Mouse (Mus musculus): Measurements from ENCODE around the gene Znrd1as. TPM values are rescaled to one million over a fixed set of nuclear protein-coding genes. Genes with fewer than 3 reads are reported as not detected.

Gene Znrd1as
- 4.1 and 4.6 TPM in 2 replicates for polyA plus RNA-seq (2012; rRNA removed)

GRCm38 (mm10) chr17:36957999-36958743 lies at the start of gene Znrd1as, which contains the start of gene Znrd1:
Gene Znrd1as (plus strand): TSS chr17:36958592.
Gene Znrd1 (minus strand): TSS chr17:36958559.

DNA sequence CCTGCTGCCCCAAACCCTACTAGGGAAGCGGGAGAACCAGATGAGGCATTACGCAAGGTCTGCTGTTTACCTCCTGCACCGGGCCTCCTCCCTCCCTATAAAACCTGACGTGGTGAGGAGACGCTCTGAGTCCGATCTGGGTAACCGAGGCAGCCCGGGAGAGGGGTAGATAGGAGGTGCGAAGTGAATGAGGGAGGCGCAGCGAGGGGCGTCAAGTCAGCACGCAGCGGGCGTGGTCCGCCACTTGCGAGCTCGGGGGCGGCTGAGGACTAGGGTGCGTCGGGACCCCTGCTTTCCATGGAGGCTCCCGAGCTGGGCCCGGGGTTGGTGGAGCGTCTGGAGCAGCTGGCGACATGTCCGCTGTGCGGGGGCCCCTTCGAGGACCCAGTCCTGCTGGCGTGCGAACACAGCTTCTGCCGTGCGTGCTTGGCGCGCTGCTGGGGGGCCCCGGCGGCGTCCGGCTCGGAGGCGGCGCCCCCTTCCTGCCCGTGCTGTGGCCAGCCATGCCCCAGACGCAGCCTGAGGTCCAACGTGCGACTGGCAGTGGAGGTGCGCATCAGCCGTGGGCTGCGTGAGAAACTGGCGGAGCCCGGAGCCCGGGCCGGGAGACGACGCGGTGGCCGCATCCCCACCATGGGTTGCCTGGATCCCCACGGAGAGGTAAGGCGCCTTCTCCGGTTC lies 15.5 kb upstream of the Znrd1as start, which contains the start of gene Rnf39:
TSS of gene Rnf39 (plus strand) at position 128 of the 681 bp plus-strand sequence.

DNA sequence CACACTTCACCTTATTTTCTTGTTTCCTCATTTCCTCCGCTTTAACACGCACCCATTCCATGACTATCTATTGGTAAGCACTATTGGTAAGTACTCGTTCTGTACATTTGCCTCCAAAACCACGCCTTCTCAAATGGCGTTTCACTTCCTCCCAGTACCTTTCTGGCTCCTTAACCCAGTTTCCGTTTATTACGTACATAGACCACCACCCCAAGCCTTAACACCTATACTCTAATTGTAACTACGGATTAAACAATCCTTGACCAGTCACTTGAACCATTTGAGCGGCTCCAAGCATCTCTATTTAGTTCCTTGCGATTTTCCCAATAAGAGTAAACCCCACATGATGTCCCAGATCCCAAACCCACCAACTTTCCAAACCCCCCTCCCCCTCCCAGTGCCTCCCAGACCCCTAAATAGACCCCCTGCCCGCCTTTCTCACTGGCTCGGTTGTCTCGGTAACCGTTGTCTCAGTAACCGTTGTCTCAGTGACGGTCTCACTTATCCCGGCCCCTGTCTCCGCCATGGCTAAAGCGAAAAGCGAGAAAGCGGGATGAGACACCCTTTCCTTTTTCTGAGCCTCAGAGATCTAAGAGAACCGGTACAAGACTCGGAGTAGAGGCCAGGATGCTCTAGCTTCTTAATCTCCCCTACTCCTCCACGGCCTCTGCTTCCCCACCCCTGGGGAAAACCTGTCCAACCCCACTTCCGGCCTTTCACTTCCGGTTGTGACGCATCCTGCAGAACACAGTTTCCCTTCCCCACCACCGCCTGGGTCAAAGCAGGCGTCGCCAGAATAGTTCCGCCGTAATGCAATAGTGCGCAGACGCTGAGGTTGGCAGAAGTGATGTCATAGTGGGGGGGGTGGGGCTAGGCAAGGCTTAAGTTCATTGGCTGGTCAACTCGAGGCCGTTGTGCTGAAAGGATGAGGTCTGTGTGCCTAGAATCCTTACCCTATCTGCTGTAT lies 7.1 kb upstream of the Znrd1as start, which contains the start of gene Ppp1r11:
TSS of gene Ppp1r11 (minus strand) at position 761 of the 967 bp plus-strand sequence.

DNA sequence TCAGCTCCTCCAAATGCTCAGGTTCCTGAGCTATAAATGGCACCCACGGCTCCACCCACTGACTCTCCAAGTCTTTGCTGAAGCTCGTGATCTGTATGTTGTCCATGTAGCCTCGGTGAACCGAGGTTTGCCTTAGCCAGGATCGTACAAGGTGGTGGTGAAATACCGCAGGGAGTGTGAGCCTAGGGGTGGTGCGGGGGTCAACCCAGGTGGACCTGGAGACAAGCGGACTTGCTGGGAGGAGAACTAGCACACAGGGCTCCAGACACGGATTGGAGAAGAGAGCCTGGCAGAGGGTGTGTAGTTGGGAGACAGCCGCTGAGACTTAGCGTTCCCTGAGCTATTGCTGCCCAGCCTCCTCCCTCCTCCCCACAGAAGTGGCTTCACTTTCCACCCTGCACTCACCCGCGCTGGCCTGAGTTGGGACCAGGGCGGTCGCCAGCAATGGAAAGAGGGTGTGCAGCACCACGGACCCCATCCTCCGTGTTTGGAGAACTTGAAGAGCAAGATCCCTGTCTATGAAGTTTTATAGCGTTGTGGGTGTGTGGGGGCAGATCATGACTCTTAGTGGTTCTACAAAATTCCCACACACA lies 22.9 kb downstream of the Znrd1as start, which contains the start of gene 2410137M14Rik:
TSS of gene 2410137M14Rik (minus strand) at position 17 of the 593 bp plus-strand sequence.

DNA sequence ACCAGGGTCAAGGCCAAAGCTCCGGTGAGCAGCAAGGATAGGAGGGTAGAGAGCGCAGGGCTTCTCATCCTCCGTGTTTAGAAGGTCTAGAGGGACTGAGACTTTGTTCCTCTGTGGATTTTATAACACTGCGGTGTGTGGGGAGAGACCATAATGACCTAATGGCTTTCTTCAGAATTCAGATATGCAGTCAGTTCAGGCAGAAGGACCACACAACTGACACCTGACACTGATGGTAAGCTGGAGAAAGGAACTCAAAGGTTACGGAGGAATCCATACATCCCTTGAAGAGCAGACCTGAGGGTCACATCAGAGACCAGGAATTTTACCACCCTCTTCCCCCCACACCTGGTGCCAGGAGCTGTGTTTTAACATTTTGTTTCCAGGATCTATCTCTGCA lies 31.0 kb downstream of the Znrd1as start, which contains the start of gene H2-M5:
TSS of gene H2-M5 (minus strand) at position 101 of the 400 bp plus-strand sequence.

DNA sequence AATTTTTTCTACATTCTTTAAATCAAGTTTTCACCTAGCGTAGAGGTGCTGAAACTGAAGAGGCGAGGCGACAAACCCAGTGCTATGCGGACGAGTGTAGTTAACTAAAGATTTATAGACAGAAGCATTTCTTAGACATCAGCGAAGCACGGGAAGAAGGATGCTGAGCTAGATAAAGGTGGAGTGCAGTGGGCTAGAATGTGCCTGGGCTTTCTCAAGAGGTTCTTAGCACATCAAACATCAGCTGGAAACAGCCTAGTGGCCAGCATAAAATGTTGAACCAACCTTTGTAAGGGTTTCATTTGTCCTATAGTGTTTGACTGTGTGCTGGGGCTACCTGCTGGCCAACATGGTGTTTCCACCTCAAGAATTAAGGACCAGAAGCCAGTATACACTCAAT lies 42.5 kb downstream of the Znrd1as start, which contains the start of gene Zfp57:
TSS of gene Zfp57 (plus strand) at position 301 of the 400 bp plus-strand sequence.

Other genes with a start within 250 kb of the Znrd1as start
- not detected in 2 replicates for gene H2-M10.5, start 185.7 kb upstream of the Znrd1as start, polyA plus RNA-seq (2012; rRNA removed)
- not detected in 2 replicates for gene H2-M10.6, start 146.4 kb upstream of the Znrd1as start, polyA plus RNA-seq (2012; rRNA removed)
- gene Trim26, start 121.5 kb upstream of the Znrd1as start, polyA plus RNA-seq (2012; rRNA removed): 27.3 and 28.2 TPM in 2 replicates
- gene Trim15, start 91.4 kb upstream of the Znrd1as start, polyA plus RNA-seq (2012; rRNA removed): 0.43 and 3.0 TPM in 2 replicates
- 0.05 TPM in 2 replicates for gene Trim10, start 89.0 kb upstream of the Znrd1as start, polyA plus RNA-seq (2012; rRNA removed)
- 0.15 and 0.21 TPM in 2 replicates for gene Trim40, start 68.5 kb upstream of the Znrd1as start, polyA plus RNA-seq (2012; rRNA removed)
- not detected in 2 replicates for gene Trim31, start 60.5 kb upstream of the Znrd1as start, polyA plus RNA-seq (2012; rRNA removed)
- gene Rnf39, start 15.7 kb upstream of the Znrd1as start, polyA plus RNA-seq (2012; rRNA removed): 1.5 and 2.0 TPM in 2 replicates
- 154 and 160 TPM in 2 replicates for gene Ppp1r11, start 6.9 kb upstream of the Znrd1as start, polyA plus RNA-seq (2012; rRNA removed)
- gene Znrd1, start within 50 bp of the Znrd1as start, polyA plus RNA-seq (2012; rRNA removed): 42.6 and 42.9 TPM in 2 replicates
- 1.6 and 1.9 TPM in 2 replicates for gene 2410137M14Rik, start 22.6 kb downstream of the Znrd1as start, polyA plus RNA-seq (2012; rRNA removed)
- gene H2-M5, start 30.9 kb downstream of the Znrd1as start, polyA plus RNA-seq (2012; rRNA removed): 13.8 and 14.5 TPM in 2 replicates
- gene Zfp57, start 42.6 kb downstream of the Znrd1as start, polyA plus RNA-seq (2012; rRNA removed): 444 and 477 TPM in 2 replicates
- gene Mog, start 64.8 kb downstream of the Znrd1as start, polyA plus RNA-seq (2012; rRNA removed): 0.08 and 0.11 TPM in 2 replicates
- gene Gabbr1, start 87.4 kb downstream of the Znrd1as start, polyA plus RNA-seq (2012; rRNA removed): 279 and 285 TPM in 2 replicates
- gene Olfr90, start 129.9 kb downstream of the Znrd1as start, polyA plus RNA-seq (2012; rRNA removed): not detected in 2 replicates
- gene Olfr91, start 139.7 kb downstream of the Znrd1as start, polyA plus RNA-seq (2012; rRNA removed): not detected in 2 replicates
- gene Olfr92, start 161.5 kb downstream of the Znrd1as start, polyA plus RNA-seq (2012; rRNA removed): not detected in 2 replicates
- gene Olfr93, start 202.9 kb downstream of the Znrd1as start, polyA plus RNA-seq (2012; rRNA removed): not detected in 2 replicates
- gene Ubd, start 235.3 kb downstream of the Znrd1as start, polyA plus RNA-seq (2012; rRNA removed): not detected in 2 replicates
- gene Olfr94, start 242.4 kb downstream of the Znrd1as start, polyA plus RNA-seq (2012; rRNA removed): not detected in 2 replicates

Data from central nervous system, embryonic 18 days (tissue).